Mouse (Mus musculus): ENCODE measurements at regions not wholly inside any gene's neighbourhood (a gene's known extent, or its start where the extent isn't known, plus 50 kb on each side); places are given as distances from the start of the nearest gene placed in this dataset.

GRCm38 (mm10) chr9:104407559-104408376, 70.2 kb upstream of the Acpp start:
- Histone ChIP-seq H3K4me2 (ENCODE audit: low read depth, low read length) (peak overlapping the region; percentile 55), H3K36me3 (replicated peaks; ENCODE audit: control insufficient read depth, insufficient read depth, low read length) (no peaks in the 10 kb centered on the region), H3K9me3 (replicated peaks; ENCODE audit: control insufficient read depth, low read length) (no peaks in the 10 kb centered on the region), H3K27me3 (ENCODE audit: control insufficient read depth, insufficient read depth, low read length) (peaks cover 8% of the 10 kb centered on the region; the same call in 1 of the 2 replicates), H3K9ac (replicated peaks; ENCODE audit: low read depth, low read length) (0 out of 2 replicates have a peak overlapping the region, but pooled peaks have one; percentile 15), H3K4me1 (ENCODE audit: control insufficient read depth, insufficient read depth) (peaks cover 4% of the 10 kb centered on the region; the same call in 1 of the 2 replicates), H3K27ac (ENCODE audit: low read depth) (no peak overlapping the region), H3K4me3 (ENCODE audit: low read depth, low read length) (peak overlapping the region; percentile 28)
- DNase-seq (ENCODE audit: low spot score) (no peak), ATAC-seq (ENCODE audit: insufficient read depth, low read depth) (no peak)
- TF ChIP-seq CTCF (IDR thresholded peaks at IDR 0.05; ENCODE audit: low read depth) = no peak
- TF ChIP-seq EP300 (IDR thresholded peaks at IDR 0.05; ENCODE audit: low read depth) = no peak
- 18% methylated on average over 17 of the region's 18 CpGs for whole genome bisulfite sequencing

- H3K9ac ChIP-seq (replicated peaks; ENCODE audit: low read depth, low read length) = no peak overlapping the region
- 71% methylated on average over 2 of the region's 2 CpGs for WGBS
- no peaks in the 10 kb centered on the region for H3K9me3 ChIP-seq (replicated peaks; ENCODE audit: control insufficient read depth, low read length)
- H3K4me1 ChIP-seq (ENCODE audit: control insufficient read depth, insufficient read depth) = peaks cover 4% of the 10 kb centered on the region; the same call in 1 of the 2 replicates
- TF ChIP-seq EP300 (IDR thresholded peaks at IDR 0.05; ENCODE audit: low read depth) (no peak), CTCF (IDR thresholded peaks at IDR 0.05; ENCODE audit: low read depth) (no peak)
- ATAC-seq (ENCODE audit: insufficient read depth, low read depth) = no peak
- H3K27ac ChIP-seq (ENCODE audit: low read depth) = no peak overlapping the region
- no peak overlapping the region for H3K4me2 ChIP-seq (ENCODE audit: low read depth, low read length)
- no peak for DNase-seq (ENCODE audit: low spot score)
- H3K36me3 ChIP-seq (replicated peaks; ENCODE audit: control insufficient read depth, insufficient read depth, low read length) = no peaks in the 10 kb centered on the region
- peaks cover 8% of the 10 kb centered on the region; the same call in 1 of the 2 replicates for H3K27me3 ChIP-seq (ENCODE audit: control insufficient read depth, insufficient read depth, low read length)
- H3K4me3 ChIP-seq (ENCODE audit: low read depth, low read length) = no peak overlapping the region
These were observed 69.5 kb upstream of the Acpp start for GRCm38 (mm10) chr9:104407011-104407410.

GRCm38 (mm10) chr9:104406491-104406890, 68.9 kb upstream of the Acpp start:
- no peak overlapping the region for H3K4me3 ChIP-seq (ENCODE audit: low read depth, low read length)
- H3K36me3 ChIP-seq (replicated peaks; ENCODE audit: control insufficient read depth, insufficient read depth, low read length) = no peaks in the 10 kb centered on the region
- no peak overlapping the region for H3K27ac ChIP-seq (ENCODE audit: low read depth)
- peaks cover 4% of the 10 kb centered on the region; the same call in 1 of the 2 replicates for H3K4me1 ChIP-seq (ENCODE audit: control insufficient read depth, insufficient read depth)
- H3K27me3 ChIP-seq (ENCODE audit: control insufficient read depth, insufficient read depth, low read length) = peaks cover 8% of the 10 kb centered on the region; the same call in 1 of the 2 replicates
- DNase-seq (ENCODE audit: low spot score) = no peak
- no peak overlapping the region for H3K4me2 ChIP-seq (ENCODE audit: low read depth, low read length)
- no peak overlapping the region for H3K9ac ChIP-seq (replicated peaks; ENCODE audit: low read depth, low read length)
- no peak for ATAC-seq (ENCODE audit: insufficient read depth, low read depth)
- H3K9me3 ChIP-seq (replicated peaks; ENCODE audit: control insufficient read depth, low read length) = no peaks in the 10 kb centered on the region
- TF ChIP-seq EP300 (IDR thresholded peaks at IDR 0.05; ENCODE audit: low read depth) (no peak), CTCF (IDR thresholded peaks at IDR 0.05; ENCODE audit: low read depth) (no peak)
- WGBS = 57% methylated on average over 7 of the region's 7 CpGs

DNA sequence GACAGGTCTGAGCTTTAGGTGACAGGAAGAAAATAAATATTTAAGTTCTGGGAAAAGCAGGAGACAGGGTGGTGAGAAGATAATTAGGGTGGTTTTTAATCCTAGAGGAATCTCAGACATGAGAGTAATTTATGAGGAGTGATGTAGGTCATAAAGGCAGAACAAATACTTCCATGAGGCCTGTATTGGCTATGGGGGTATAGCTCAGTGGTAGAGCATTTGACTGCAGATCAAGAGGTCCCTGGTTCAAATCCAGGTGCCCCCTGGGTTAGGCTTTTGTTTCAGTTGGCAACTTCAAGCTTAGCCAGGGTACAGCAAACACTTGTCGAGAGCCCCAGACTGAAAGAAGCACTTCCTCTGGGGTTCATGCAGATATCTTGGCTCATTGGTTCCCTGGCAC, 66.3 kb upstream of the Acpp start:
- Histone ChIP-seq H3K4me2 (ENCODE audit: low read depth, low read length) (no peak overlapping the region), H3K27ac (ENCODE audit: low read depth) (no peak overlapping the region), H3K9ac (replicated peaks; ENCODE audit: low read depth, low read length) (no peak overlapping the region), H3K9me3 (replicated peaks; ENCODE audit: control insufficient read depth, low read length) (no peaks in the 10 kb centered on the region), H3K27me3 (ENCODE audit: control insufficient read depth, insufficient read depth, low read length) (peaks cover 3% of the 10 kb centered on the region; the same call in 1 of the 2 replicates), H3K4me3 (ENCODE audit: low read depth, low read length) (no peak overlapping the region), H3K36me3 (replicated peaks; ENCODE audit: control insufficient read depth, insufficient read depth, low read length) (no peaks in the 10 kb centered on the region), H3K4me1 (ENCODE audit: control insufficient read depth, insufficient read depth) (peaks cover 4% of the 10 kb centered on the region; the same call in 1 of the 2 replicates)
- 35% methylated on average over 1 of the region's 1 CpGs for WGBS
- TF ChIP-seq CTCF (IDR thresholded peaks at IDR 0.05; ENCODE audit: low read depth) (no peak), EP300 (IDR thresholded peaks at IDR 0.05; ENCODE audit: low read depth) (no peak)
- DNase-seq (ENCODE audit: low spot score) = no peak
- no peak for ATAC-seq (ENCODE audit: insufficient read depth, low read depth)

DNA sequence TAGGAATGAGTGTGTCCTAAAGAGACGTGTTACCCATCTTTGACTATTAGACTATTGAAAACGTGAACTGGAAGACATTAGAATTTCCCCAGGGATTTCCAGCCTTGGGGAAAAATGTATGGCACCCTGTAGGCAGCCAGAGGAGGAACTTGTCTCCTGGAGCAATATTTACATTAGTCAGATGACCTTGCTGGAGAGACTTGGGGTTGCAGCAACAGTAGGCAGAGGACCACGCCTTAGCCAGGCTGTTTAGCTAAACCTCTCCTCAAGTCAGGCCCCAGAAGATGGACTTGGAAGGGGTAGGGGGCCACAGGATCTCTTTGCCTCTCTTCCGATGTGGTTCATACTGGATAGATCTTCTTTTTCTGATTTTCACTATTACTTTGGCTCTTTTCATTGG, 64.1 kb upstream of the Acpp start:
- no peak for TF ChIP-seq CTCF (IDR thresholded peaks at IDR 0.05; ENCODE audit: low read depth)
- no peak for TF ChIP-seq EP300 (IDR thresholded peaks at IDR 0.05; ENCODE audit: low read depth)
- Histone ChIP-seq H3K4me2 (ENCODE audit: low read depth, low read length) (no peak overlapping the region), H3K27ac (ENCODE audit: low read depth) (no peak overlapping the region), H3K36me3 (replicated peaks; ENCODE audit: control insufficient read depth, insufficient read depth, low read length) (no peaks in the 10 kb centered on the region), H3K9me3 (replicated peaks; ENCODE audit: control insufficient read depth, low read length) (0 out of 2 replicates have a peak, but pooled peaks cover 3% of the 10 kb centered on the region), H3K4me3 (ENCODE audit: low read depth, low read length) (no peak overlapping the region), H3K4me1 (ENCODE audit: control insufficient read depth, insufficient read depth) (no peaks in the 10 kb centered on the region), H3K9ac (replicated peaks; ENCODE audit: low read depth, low read length) (no peak overlapping the region), H3K27me3 (ENCODE audit: control insufficient read depth, insufficient read depth, low read length) (no peaks in the 10 kb centered on the region)
- ATAC-seq (ENCODE audit: insufficient read depth, low read depth) (no peak), DNase-seq (ENCODE audit: low spot score) (no peak)
- 73% methylated on average over 4 of the region's 4 CpGs for WGBS
